Mouse (Mus musculus) Patski (cell line): Measurements from ENCODE around the gene Rnf128. TPM values are rescaled to one million over a fixed set of nuclear protein-coding genes. Genes with fewer than 3 reads are reported as not detected.

Experiments used
- ATAC-seq: fragments of 100-300 bp; one replicate; pipeline ENCODE4 v1.8.0; 2021
- CTCF ChIA-PET: fragments of 350-600 bp; sonication (Branson Sonifier 250); formaldehyde crosslinking; loops from one replicate; lab custom pipeline; 2022; ENCODE audit warnings: inconsistent platforms; lab: Charles Lee
- POLR2A ChIA-PET: fragments of 350-600 bp; sonication (Branson Sonifier 250); formaldehyde crosslinking; loops from one replicate; lab custom pipeline; 2022; ENCODE audit warnings: antibody characterized with exemption, inconsistent platforms; lab: Charles Lee
- DNase-seq: peaks from one replicate; pipeline ENCODE4 v3.0.0-alpha.2; 2011; ENCODE audit warnings: low read depth, low spot score
- H3K27me3 ChIP-seq: fragments of 371-371 bp; one replicate; pipeline ENCODE4 v1.5.1; 2021
- CTCF ChIP-seq: fragments of 100-300 bp; IDR thresholded peaks from one replicate; pipeline ENCODE4 v1.5.1; 2021
- in situ Hi-C: fragments of 300-500 bp; cut with MboI; formaldehyde crosslinking; loops from 3 replicates; pipeline ENCODE4 v1.11.1; 2018; ENCODE audit warnings: low pct_unique_long_range_greater_than_20kb, mixed read lengths
- polyA plus RNA-seq: library from polyadenylated mRNA; unstranded; gene quantifications from one replicate; pipeline ENCODE4 v1.2.3, GENCODE M21; 2021

Rnf128 gene
- polyA plus RNA-seq, 1 experiment from 2014 or later, result 54.2 TPM

DNA sequence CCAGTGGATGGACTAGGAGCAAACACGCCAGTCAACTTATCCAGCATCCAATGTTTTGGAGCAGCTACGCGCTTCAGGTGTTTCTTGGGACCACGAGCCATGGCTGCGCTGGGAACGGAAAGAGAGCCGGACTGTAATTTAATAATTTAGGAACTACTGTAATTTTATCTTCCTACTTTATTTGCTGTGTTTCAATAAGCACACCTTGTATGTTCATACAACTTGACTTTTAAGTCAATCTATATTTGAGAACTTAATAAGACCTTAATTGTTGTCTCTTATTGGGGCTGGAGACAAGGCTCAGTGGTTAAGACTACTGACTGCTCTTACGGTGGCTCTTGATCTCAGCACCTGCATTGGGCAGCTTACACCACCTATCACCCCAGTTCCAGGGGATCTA is 151.3 kb downstream of the Rnf128 start, which contains the start of gene Gm15013:
Gm15013 (minus strand) TSS at position 101 of the 400 bp plus-strand sequence.
- in situ Hi-C loops, result no loop called here
- no peak for TF ChIP-seq CTCF
- no peak for ATAC-seq
- ChIA-PET POLR2A (no interaction called here), CTCF (no interaction called here)
- H3K27me3 ChIP-seq, result peaks cover 26% of the 10 kb centered on the region
- no peak for DNase-seq

DNA sequence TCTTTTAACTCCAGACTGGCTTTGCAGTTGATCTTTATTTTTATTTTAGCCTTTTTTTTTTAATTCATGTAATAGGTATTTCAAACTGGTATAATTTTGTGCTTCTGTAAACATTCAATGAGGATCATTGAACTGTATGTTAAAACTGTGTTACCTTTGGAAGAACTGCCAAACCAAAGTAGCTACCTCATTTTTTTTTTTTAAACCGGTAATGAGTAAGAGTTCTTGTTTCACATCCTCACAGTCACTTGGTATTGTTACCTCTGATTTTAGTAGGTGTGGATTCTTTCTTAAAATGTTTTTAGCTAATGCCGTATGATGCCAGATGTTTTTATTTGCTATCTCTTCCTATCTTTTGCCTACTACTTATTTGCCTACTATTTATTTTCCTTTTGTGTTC is 159.2 kb downstream of the Rnf128 start:
- DNase-seq (no peak), ATAC-seq (no peak)
- CTCF ChIA-PET, result no interaction called here
- peaks cover 52% of the 10 kb centered on the region for H3K27me3 ChIP-seq
- POLR2A ChIA-PET, result no interaction called here
- in situ Hi-C loops, result no loop called here
- TF ChIP-seq CTCF, result no peak

Other genes starting within 250 kb of the Rnf128 start
- gene Trap1a, start 229.6 kb upstream of the Rnf128 start, polyA plus RNA-seq, result not detected
- gene D330045A20Rik, start 82.9 kb upstream of the Rnf128 start, polyA plus RNA-seq, result not detected
- gene Tbc1d8b, start 121.7 kb downstream of the Rnf128 start, polyA plus RNA-seq, result 14.0 TPM
- gene Gm15013, start 151.2 kb downstream of the Rnf128 start, polyA plus RNA-seq, result 0.47 TPM
- 13.6 TPM for gene Ripply1, start 219.0 kb downstream of the Rnf128 start, polyA plus RNA-seq
- gene Cldn2, start 237.5 kb downstream of the Rnf128 start, polyA plus RNA-seq, result 119 TPM